Mouse (Mus musculus) R1 (cell line): ENCODE measurements around the gene Nmd3.
A peak's percentile ranks its signal among the peaks of the same experiment; 100 is the strongest.

Experiments used
- DNase-seq: peaks from one replicate; pipeline ENCODE4 v3.0.0-alpha.2; 2018; ENCODE audit warnings: low read depth, low spot score

Gene Nmd3

GRCm38 (mm10) chr3:69721814-69722186, at the start of gene Nmd3:
Gene Nmd3, plus strand, starts transcription at chr3:69721985.
- peak; percentile 96 for DNase-seq

GRCm38 (mm10) chr3:69673351-69673750, 48.4 kb upstream of the Nmd3 start:
- no peak for DNase-seq

GRCm38 (mm10) chr3:69674206-69674605, 47.6 kb upstream of the Nmd3 start:
- no peak for DNase-seq

- no peak for DNase-seq
Measured at GRCm38 (mm10) chr3:69689791-69690190, 32.0 kb upstream of the Nmd3 start.

- DNase-seq, result no peak
Measured at GRCm38 (mm10) chr3:69690939-69691338, 30.8 kb upstream of the Nmd3 start.

GRCm38 (mm10) chr3:69699851-69700500, 21.8 kb upstream of the Nmd3 start:
- DNase-seq, result peak; percentile 73

- peak; percentile 16 for DNase-seq
Measured at GRCm38 (mm10) chr3:69701905-69702304, 19.9 kb upstream of the Nmd3 start.

- no peak for DNase-seq
Measured at GRCm38 (mm10) chr3:69702421-69702820, 19.4 kb upstream of the Nmd3 start.

- DNase-seq, result no peak
Measured at GRCm38 (mm10) chr3:69709043-69709929, 12.5 kb upstream of the Nmd3 start.

GRCm38 (mm10) chr3:69711907-69712600, 9.7 kb upstream of the Nmd3 start:
- peak; percentile 73 for DNase-seq

GRCm38 (mm10) chr3:69717476-69717875, 4.3 kb upstream of the Nmd3 start:
- no peak for DNase-seq

GRCm38 (mm10) chr3:69722187-69722867, 542 bp downstream of the Nmd3 start:
- DNase-seq, result peak; percentile 71

GRCm38 (mm10) chr3:69723161-69723560, 1.4 kb downstream of the Nmd3 start:
- no peak for DNase-seq

- DNase-seq, result no peak
Measured at GRCm38 (mm10) chr3:69730930-69731329, 9.1 kb downstream of the Nmd3 start.

GRCm38 (mm10) chr3:69733939-69734338, 12.2 kb downstream of the Nmd3 start:
- DNase-seq, result no peak

- DNase-seq, result peak; percentile 71
Measured at GRCm38 (mm10) chr3:69755192-69755591, 33.4 kb downstream of the Nmd3 start.

- no peak for DNase-seq
Measured at GRCm38 (mm10) chr3:69755968-69756367, 34.2 kb downstream of the Nmd3 start.

GRCm38 (mm10) chr3:69756499-69756898, 34.7 kb downstream of the Nmd3 start:
- DNase-seq, result peak; percentile 87

- no peak for DNase-seq
Measured at GRCm38 (mm10) chr3:69757456-69757855, 35.7 kb downstream of the Nmd3 start.

- DNase-seq, result no peak
Measured at GRCm38 (mm10) chr3:69760081-69760480, 38.3 kb downstream of the Nmd3 start.

- DNase-seq, result no peak
Measured at GRCm38 (mm10) chr3:69761195-69761594, 39.4 kb downstream of the Nmd3 start.
